Mouse (Mus musculus): ENCODE data around the gene a.

GRCm38 (mm10) chr2:154742911-154743819 lies 48.0 kb upstream of the a start:
- TF ChIP-seq TCF12 (IDR thresholded peaks at IDR 0.05; ENCODE audit: low read depth, low read length) (no peak), CTCF (conservative IDR thresholded peaks at IDR 0.05 in 1 of 2, IDR thresholded peaks at IDR 0.05 in 1 of 2; ENCODE audit: low read depth in 2 of 2, low read length in 2 of 2) (no peak), EP300 (IDR thresholded peaks at IDR 0.05; ENCODE audit: low read length) (no peak), POLR2A (IDR thresholded peaks at IDR 0.05; ENCODE audit: low read depth, low read length) (no peak), RCOR1 (conservative IDR thresholded peaks at IDR 0.05; ENCODE audit: low read depth, low read length) (no peak), TBP (conservative IDR thresholded peaks at IDR 0.05; ENCODE audit: low read depth, low read length) (no peak), USF2 (conservative IDR thresholded peaks at IDR 0.05; ENCODE audit: low read depth, low read length) (no peak), MAZ (IDR thresholded peaks at IDR 0.05; ENCODE audit: low read depth, low read length) (no peak), USF1 (IDR thresholded peaks at IDR 0.05; ENCODE audit: low read depth, low read length) (no peak)

Data from CH12.LX (cell line).